Mouse (Mus musculus) megakaryocyte, embryonic 14.5 days (primary cell): Measurements from ENCODE around the gene 1700013F07Rik. TPM values are rescaled to one million over a fixed set of nuclear protein-coding genes. Genes with fewer than 3 reads are reported as not detected.
"Not testable (repeated sequence)": the region's sequence is repeated elsewhere in the genome, so short reads cannot be mapped to it uniquely, and the experiment has no call there.

Experiments
- H3K27me3 ChIP-seq: replicated peaks from 2 replicates; pipeline ENCODE3; 2012; ENCODE audit warnings: inconsistent platforms
- H3K36me3 ChIP-seq: replicated peaks from 2 replicates; pipeline ENCODE3; 2012; ENCODE audit warnings: low read length, inconsistent platforms, mixed read lengths
- H3K4me1 ChIP-seq: 2 replicates; pipeline ENCODE4 v1.6.1; 2012; ENCODE audit warnings: inconsistent platforms
- H3K4me3 ChIP-seq: replicated peaks from 2 replicates; pipeline ENCODE3; 2012; ENCODE audit warnings: moderate library complexity, mild to moderate bottlenecking, inconsistent platforms
- H3K9me3 ChIP-seq: 2 replicates; pipeline ENCODE4 v1.6.1; 2012; ENCODE audit warnings: inconsistent platforms
- FLI1 ChIP-seq: IDR thresholded peaks from 2 replicates; pipeline ENCODE4 v1.6.1; 2012; ENCODE audit warnings: low read length, inconsistent platforms, mixed read lengths
- GATA1 ChIP-seq: IDR thresholded peaks from 3 replicates; pipeline ENCODE4 v1.6.1; 2012; ENCODE audit warnings: mixed read lengths, low read length, inconsistent platforms, borderline replicate concordance
- polyA plus RNA-seq: library from polyadenylated mRNA; stranded (reverse); fragments of >175 nt; gene quantifications from 2 replicates; pipeline ENCODE4 v1.2.3, GENCODE M21; 2012; ENCODE audit warnings: low replicate concordance; ENCODE audit not compliant: insufficient read depth

The 1700013F07Rik gene
- polyA plus RNA-seq, 1 experiment, result not detected

GRCm38 (mm10) chr3:108542299-108542698 lies 8.3 kb downstream of the 1700013F07Rik start:
- Histone ChIP-seq H3K36me3 (no peaks in the 10 kb centered on the region), H3K4me1 (peaks cover 6% of the 10 kb centered on the region), H3K27me3 (peaks cover 31% of the 10 kb centered on the region), H3K4me3 (no peak overlapping the region), H3K9me3 (peaks cover 7% of the 10 kb centered on the region)
- TF ChIP-seq GATA1 (no peak), FLI1 (no peak)

GRCm38 (mm10) chr3:108554111-108554561 lies 20.2 kb downstream of the 1700013F07Rik start:
- Histone ChIP-seq H3K36me3 (peaks cover 33% of the 10 kb centered on the region), H3K9me3 (peaks cover 6% of the 10 kb centered on the region; the same call in 1 of the 2 replicates), H3K4me3 (peak overlapping the region; percentile 100), H3K4me1 (peaks cover 6% of the 10 kb centered on the region), H3K27me3 (peaks cover 7% of the 10 kb centered on the region)
- TF ChIP-seq GATA1 (no peak), FLI1 (no peak)

- Histone ChIP-seq H3K9me3 (no peaks in the 10 kb centered on the region), H3K27me3 (peaks cover 7% of the 10 kb centered on the region), H3K4me3 (peak overlapping the region; percentile 100), H3K36me3 (peaks cover 39% of the 10 kb centered on the region), H3K4me1 (peaks cover 6% of the 10 kb centered on the region)
- no peak for TF ChIP-seq GATA1
- 0 out of 2 replicates have a peak, but pooled peaks have one; percentile 21 for TF ChIP-seq FLI1
Observed at GRCm38 (mm10) chr3:108554587-108555312, 20.8 kb downstream of the 1700013F07Rik start.

- H3K9me3 ChIP-seq, result no peaks in the 10 kb centered on the region
- H3K27me3 ChIP-seq, result no peaks in the 10 kb centered on the region
- no peak overlapping the region for H3K4me3 ChIP-seq
- H3K36me3 ChIP-seq, result peaks cover 50% of the 10 kb centered on the region
- TF ChIP-seq FLI1, result no peak
- no peak for TF ChIP-seq GATA1
- peaks cover 25% of the 10 kb centered on the region for H3K4me1 ChIP-seq
Observed at GRCm38 (mm10) chr3:108557888-108558287, 23.9 kb downstream of the 1700013F07Rik start.

GRCm38 (mm10) chr3:108562133-108562730 lies 28.3 kb downstream of the 1700013F07Rik start, which contains the start of gene Tmem167b:
Tmem167b (minus strand) TSS chr3:108562466.
- TF ChIP-seq FLI1 (peak; percentile 88), GATA1 (no peak)

GRCm38 (mm10) chr3:108562777-108563271 lies 28.9 kb downstream of the 1700013F07Rik start:
- no peaks in the 10 kb centered on the region for H3K27me3 ChIP-seq
- H3K9me3 ChIP-seq, result 0 out of 2 replicates have a peak, but pooled peaks cover 2% of the 10 kb centered on the region
- TF ChIP-seq FLI1 (no peak), GATA1 (no peak)
- peaks cover 38% of the 10 kb centered on the region for H3K4me1 ChIP-seq
- peaks cover 30% of the 10 kb centered on the region for H3K36me3 ChIP-seq
- peak overlapping the region; percentile 95 for H3K4me3 ChIP-seq

More at GRCm38 (mm10) chr3:108562133-108562730, 28.3 kb downstream of the 1700013F07Rik start, which contains the start of gene Tmem167b:
- H3K4me1 ChIP-seq, result peaks cover 33% of the 10 kb centered on the region
- H3K9me3 ChIP-seq, result 0 out of 2 replicates have a peak, but pooled peaks cover 2% of the 10 kb centered on the region
- H3K27me3 ChIP-seq, result no peaks in the 10 kb centered on the region
- H3K4me3 ChIP-seq, result peak within 1 kb of the TSS; percentile 95
- peaks cover 36% of the 10 kb centered on the region for H3K36me3 ChIP-seq

GRCm38 (mm10) chr3:108563309-108563708 lies 29.4 kb downstream of the 1700013F07Rik start:
- Histone ChIP-seq H3K4me3 (peak overlapping the region; percentile 95), H3K9me3 (0 out of 2 replicates have a peak, but pooled peaks cover 2% of the 10 kb centered on the region), H3K36me3 (peaks cover 25% of the 10 kb centered on the region), H3K27me3 (no peaks in the 10 kb centered on the region), H3K4me1 (peaks cover 43% of the 10 kb centered on the region)
- no peak for TF ChIP-seq GATA1
- no peak for TF ChIP-seq FLI1

- Histone ChIP-seq H3K4me1 (peaks cover 49% of the 10 kb centered on the region), H3K9me3 (0 out of 2 replicates have a peak, but pooled peaks cover 2% of the 10 kb centered on the region), H3K4me3 (peak overlapping the region; percentile 3), H3K36me3 (no peaks in the 10 kb centered on the region), H3K27me3 (no peaks in the 10 kb centered on the region)
- TF ChIP-seq GATA1, result no peak
- TF ChIP-seq FLI1, result no peak
Observed at GRCm38 (mm10) chr3:108567990-108568877, 34.3 kb downstream of the 1700013F07Rik start.

GRCm38 (mm10) chr3:108569636-108570035 lies 35.7 kb downstream of the 1700013F07Rik start:
- not testable (repeated sequence) for H3K4me3 ChIP-seq, H3K36me3 ChIP-seq, H3K27me3 ChIP-seq, H3K9me3 ChIP-seq
- peaks cover 45% of the 10 kb centered on the region for H3K4me1 ChIP-seq
